Mouse (Mus musculus): ENCODE data around the gene Scarf1. TPM values are rescaled to one million over a fixed set of nuclear protein-coding genes. Genes with fewer than 3 reads are reported as not detected.
A peak's percentile ranks its signal among the peaks of the same experiment; 100 is the strongest.

Scarf1 gene
- polyA plus RNA-seq, 1 experiment from 2014 or later = 4.5 TPM

DNA sequence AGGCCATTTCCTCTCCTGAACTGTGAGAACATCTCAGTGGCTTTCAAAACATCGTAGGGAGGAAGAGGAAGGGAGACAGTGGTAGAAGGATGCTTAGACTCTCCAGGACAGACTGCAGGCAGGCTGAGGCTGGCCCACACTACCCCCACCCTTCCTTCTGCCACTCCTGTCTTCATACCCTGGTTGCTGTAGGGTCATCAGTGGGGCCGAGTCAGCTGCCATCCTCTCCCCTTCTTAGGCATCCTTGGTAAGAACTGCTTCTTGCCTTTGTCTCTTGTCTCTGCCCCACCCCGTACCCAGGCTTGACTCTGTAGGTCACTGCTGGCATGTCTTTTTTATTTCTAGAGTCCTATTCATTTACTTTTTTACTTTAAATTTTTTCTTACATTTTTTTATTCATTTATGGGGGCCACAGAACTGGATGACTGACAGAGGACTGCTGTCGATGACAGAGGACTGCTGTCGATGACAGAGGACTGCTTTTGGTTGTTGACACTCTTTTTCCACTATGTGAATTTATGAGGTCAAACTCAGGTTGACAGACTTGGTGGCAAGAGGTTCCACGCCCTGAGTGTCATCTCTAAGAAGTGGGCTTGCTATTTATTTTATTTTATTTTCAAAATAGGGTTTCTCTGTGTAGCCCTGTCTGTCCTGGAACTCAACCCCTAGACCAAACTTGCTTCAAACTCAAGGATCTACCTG, 20.1 kb downstream of the Scarf1 start:
- Histone ChIP-seq H3K9ac (peak overlapping the region; percentile 92), H3K4me2 (peak overlapping the region; percentile 98), H3K27ac (replicated peaks) (peak overlapping the region; percentile 99), H3K4me3 (peak overlapping the region; percentile 80), H3K9me3 (no peaks in the 10 kb centered on the region), H3K27me3 (no peaks in the 10 kb centered on the region), H3K36me3 (no peaks in the 10 kb centered on the region), H3K4me1 (replicated peaks) (peaks cover 61% of the 10 kb centered on the region)
- 80% methylated on average over 6 of the region's 6 CpGs for WGBS
- no peak for ATAC-seq (ENCODE audit: low FRiP score, low read depth)

DNA sequence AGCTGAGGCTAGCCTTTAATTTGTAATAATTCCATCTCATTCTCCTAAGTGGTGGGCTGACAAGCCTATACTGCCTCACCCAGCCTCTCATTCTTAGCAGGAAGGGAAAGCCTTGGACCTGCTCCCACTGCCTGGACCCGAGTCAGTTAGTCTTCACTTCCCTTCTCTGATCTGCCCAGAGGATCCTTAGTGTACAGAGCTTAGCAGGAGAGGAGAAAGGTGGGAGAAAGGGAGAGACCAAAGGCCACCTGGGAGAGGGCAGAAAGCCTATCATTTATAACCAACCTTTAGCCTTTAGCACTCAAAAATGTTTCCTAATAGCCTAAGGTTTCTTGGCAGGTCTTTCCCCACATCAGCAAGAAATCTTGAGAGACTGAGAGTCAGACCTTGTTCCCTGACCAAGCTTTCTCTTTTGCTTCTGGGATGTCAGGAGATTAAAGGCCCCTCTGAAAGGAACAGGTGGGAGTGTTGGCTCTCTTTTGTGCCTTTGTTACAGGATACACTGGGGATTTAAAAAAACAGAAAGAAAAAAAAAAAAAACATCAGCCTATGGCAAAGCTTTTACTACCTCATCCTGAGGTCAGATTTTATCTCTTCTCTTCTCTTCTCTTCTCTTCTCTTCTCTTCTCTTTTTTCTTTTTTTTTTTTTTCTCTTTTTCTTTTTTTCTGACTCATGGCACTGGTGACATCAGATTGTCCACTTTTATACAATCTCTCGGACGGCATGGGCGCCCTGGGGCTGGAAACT, 21.1 kb downstream of the Scarf1 start:
- H3K4me3 ChIP-seq = peak overlapping the region; percentile 11; the same call in 1 of the 2 replicates
- H3K4me1 ChIP-seq (replicated peaks) = peaks cover 65% of the 10 kb centered on the region
- H3K36me3 ChIP-seq = no peaks in the 10 kb centered on the region
- peak overlapping the region; percentile 17; the same call in 1 of the 2 replicates for H3K9ac ChIP-seq
- 46% methylated on average over 4 of the region's 4 CpGs for WGBS
- H3K9me3 ChIP-seq = no peaks in the 10 kb centered on the region
- peak overlapping the region; percentile 98 for H3K4me2 ChIP-seq
- peak overlapping the region; percentile 41; the same call in 1 of the 2 replicates for H3K27ac ChIP-seq (replicated peaks)
- no peaks in the 10 kb centered on the region for H3K27me3 ChIP-seq
- ATAC-seq (ENCODE audit: low FRiP score, low read depth) = no peak

DNA sequence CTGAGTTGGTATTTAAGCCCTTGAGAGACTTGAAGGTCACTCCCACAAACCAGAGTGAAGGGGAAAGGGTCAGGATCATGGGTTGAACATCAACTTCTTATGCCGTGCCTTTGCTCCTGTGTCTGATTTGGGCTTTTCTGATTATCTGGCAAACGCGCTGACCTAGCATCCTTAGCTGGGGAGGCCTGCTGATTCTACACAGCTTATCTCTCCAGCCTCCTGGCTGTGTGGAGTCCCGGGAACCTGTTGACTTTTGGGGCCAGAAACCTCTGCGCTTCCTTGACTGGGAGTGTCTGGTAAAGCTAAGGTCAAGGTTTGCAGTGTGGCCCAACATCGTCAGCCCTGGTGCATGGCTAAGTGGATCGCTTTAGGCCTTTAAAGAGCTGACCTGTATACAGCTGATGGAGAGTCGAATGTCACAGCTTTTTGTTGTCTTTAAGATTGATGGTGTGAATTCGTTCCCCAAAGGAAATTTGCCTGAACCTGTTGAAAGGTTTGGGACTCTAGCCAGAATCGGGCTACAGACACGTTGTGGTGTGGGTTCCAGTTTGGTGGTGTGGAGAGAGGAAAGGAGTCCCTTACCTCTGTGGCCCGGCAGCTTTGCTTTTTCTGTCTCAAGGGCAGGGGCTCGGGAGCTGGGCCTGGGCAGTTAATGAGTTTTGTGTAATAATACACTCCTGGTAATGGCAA, 21.9 kb downstream of the Scarf1 start:
- no peaks in the 10 kb centered on the region for H3K27me3 ChIP-seq
- H3K27ac ChIP-seq (replicated peaks) = 0 out of 2 replicates have a peak overlapping the region, but pooled peaks have one; percentile 38
- no peak for ATAC-seq (ENCODE audit: low FRiP score, low read depth)
- 0 out of 2 replicates have a peak overlapping the region, but pooled peaks have one; percentile 11 for H3K4me3 ChIP-seq
- H3K4me2 ChIP-seq = peak overlapping the region; percentile 98
- H3K4me1 ChIP-seq (replicated peaks) = peaks cover 65% of the 10 kb centered on the region
- H3K36me3 ChIP-seq = no peaks in the 10 kb centered on the region
- 46% methylated on average over 13 of the region's 13 CpGs for WGBS
- H3K9me3 ChIP-seq = no peaks in the 10 kb centered on the region
- H3K9ac ChIP-seq = peak overlapping the region; percentile 13; the same call in 1 of the 2 replicates

DNA sequence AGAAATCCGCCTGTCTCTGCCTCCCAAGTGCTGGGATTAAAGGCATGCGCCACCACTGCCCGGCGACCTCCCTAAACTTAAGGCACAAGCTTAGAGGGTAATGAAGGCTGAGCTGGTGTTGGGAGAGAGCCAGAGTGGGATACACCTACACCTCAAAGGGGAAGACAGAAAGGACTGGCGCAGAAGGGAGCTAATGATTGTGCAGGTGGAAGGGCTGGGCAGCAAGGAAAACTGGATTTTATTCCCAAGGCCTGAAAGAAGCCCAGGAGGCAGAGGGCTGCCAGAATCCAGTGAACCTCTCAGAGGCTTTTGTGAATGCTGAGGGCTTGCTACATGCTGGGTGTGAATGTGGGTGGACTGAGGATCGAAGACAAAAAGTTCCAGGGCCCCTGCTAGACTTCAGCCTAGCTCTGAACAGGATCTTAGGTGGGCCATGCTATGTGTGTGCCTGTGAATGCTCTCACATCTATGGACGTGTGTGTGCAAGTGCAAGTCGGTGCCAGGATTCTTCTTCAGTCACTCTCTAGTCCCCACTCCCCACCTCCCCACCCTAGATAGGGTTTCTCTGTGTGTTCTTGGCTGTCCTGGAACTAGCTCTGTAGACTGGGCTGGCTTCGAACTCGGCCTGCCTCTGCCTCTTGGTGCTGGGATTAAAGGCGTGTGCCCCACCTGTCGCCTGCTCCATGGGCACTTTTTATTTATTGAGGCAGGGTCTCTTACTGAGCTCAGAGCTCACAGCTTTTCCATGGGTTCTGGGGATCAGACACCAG, 23.1 kb downstream of the Scarf1 start:
- Histone ChIP-seq H3K4me2 (no peak overlapping the region), H3K4me1 (replicated peaks) (peaks cover 74% of the 10 kb centered on the region), H3K9me3 (no peaks in the 10 kb centered on the region), H3K4me3 (no peak overlapping the region), H3K36me3 (no peaks in the 10 kb centered on the region), H3K27ac (replicated peaks) (no peak overlapping the region), H3K27me3 (no peaks in the 10 kb centered on the region), H3K9ac (no peak overlapping the region; the same call in 1 of the 2 replicates)
- ATAC-seq (ENCODE audit: low FRiP score, low read depth) = no peak
- WGBS = 89% methylated on average over 12 of the region's 12 CpGs

DNA sequence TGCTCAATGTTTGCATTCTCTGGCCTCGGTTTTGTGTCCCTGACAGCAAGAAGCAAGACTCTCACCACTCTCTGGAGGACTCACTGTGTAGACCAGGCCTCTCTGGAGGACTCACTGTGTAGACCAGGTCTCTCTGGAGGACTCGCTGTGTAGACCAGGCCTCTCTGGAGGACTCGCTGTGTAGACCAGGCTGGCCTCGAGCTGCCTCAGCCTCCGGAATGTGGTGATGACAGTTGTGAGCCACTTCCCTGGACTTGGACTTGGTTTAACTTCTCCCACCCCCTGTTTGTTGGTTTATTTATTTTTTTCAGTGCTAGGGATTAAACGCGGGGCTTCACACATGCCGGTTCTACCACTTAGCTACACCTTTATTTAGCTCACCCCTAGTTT, 23.7 kb downstream of the Scarf1 start:
- Histone ChIP-seq H3K4me1 (replicated peaks) (peaks cover 74% of the 10 kb centered on the region), H3K4me2 (no peak overlapping the region), H3K9me3 (no peaks in the 10 kb centered on the region), H3K27me3 (no peaks in the 10 kb centered on the region), H3K36me3 (no peaks in the 10 kb centered on the region), H3K9ac (no peak overlapping the region), H3K4me3 (no peak overlapping the region), H3K27ac (replicated peaks) (peak overlapping the region; percentile 54)
- no peak for ATAC-seq (ENCODE audit: low FRiP score, low read depth)
- WGBS = 90% methylated on average over 8 of the region's 8 CpGs

DNA sequence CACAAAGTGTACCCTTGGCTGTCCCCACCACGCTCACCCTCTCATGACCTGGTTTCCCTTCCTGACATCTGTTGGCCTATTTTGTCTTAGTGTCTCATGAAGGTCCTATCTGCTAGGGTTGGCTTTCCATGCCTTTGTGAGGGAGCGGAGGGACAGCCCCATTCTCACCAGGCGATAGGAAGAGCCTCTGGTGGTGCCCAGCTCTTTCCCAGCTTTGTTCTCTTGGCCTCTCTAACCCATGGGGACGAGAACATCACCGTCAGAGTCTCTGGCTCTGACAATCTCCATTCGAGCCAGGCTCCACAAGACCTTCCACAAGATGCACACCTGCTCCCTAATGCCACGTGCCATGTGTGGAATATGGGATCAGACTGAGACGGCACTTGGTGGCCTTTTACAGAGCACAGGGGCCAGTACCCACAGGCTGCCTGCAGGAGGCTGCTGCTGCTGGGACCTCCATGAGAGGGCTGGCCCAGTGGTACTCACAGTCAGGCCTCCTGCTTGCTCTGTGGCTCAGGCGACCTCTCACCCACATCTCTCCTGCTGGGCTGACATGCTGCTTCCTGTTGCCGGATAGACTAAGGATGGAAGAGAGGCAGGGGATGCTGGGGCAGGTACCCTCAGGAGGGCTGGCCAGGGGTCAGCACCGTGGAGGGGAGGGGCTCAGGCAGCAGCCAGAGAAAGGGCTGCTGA, 24.3 kb downstream of the Scarf1 start:
- Histone ChIP-seq H3K4me2 (no peak overlapping the region), H3K4me1 (replicated peaks) (peaks cover 74% of the 10 kb centered on the region), H3K9ac (0 out of 2 replicates have a peak overlapping the region, but pooled peaks have one; percentile 11)

DNA sequence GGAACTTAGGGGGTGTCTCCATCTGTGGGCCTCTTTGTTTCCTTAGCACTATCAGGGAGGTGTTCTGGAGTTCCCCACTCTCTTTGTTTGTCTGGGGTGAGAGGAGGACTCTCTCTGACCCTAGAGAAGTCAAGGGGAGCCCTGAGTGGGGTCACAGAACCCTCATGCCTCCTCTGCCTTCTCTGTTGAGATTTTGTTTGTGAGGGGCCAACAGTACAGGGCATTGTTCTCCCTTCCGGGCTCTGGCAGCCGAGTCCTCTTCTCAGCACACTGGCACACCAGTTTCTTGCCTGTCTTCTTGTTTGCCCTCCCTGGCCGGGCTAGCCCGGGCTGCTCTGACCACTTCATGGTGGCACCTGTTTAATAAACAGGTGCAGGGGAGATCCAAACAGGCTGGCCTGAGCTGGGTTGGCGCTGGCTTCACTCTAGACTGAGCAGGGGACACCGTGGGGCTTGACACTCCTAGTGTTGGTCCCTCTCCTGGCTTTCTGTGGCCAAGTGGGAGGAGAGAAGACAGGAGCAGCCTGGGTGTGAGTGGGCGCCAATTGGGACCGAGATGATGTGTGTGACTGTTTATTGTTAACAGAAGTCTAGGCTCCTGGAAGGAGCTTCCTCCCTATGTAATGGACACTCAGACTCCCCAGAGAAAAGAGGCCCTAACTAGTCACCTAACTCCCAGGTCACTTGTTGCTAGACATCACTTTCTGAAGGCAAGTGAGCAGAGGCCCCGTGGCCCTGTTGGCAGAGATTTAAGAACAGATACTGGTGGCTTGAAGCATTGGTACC, 25.0 kb downstream of the Scarf1 start:
- H3K4me1 ChIP-seq (replicated peaks) = peaks cover 67% of the 10 kb centered on the region
- H3K27me3 ChIP-seq = no peaks in the 10 kb centered on the region
- no peaks in the 10 kb centered on the region for H3K9me3 ChIP-seq
- ATAC-seq (ENCODE audit: low FRiP score, low read depth) = 0 out of 2 replicates have a peak, but pooled peaks have one; percentile 11
- H3K27ac ChIP-seq (replicated peaks) = peak overlapping the region; percentile 54
- 0 out of 2 replicates have a peak overlapping the region, but pooled peaks have one; percentile 11 for H3K9ac ChIP-seq
- H3K36me3 ChIP-seq = no peaks in the 10 kb centered on the region
- no peak overlapping the region for H3K4me2 ChIP-seq
- WGBS = 65% methylated on average over 9 of the region's 9 CpGs
- H3K4me3 ChIP-seq = no peak overlapping the region

More for the DNA sequence above, 24.3 kb downstream of the Scarf1 start:
- 0 out of 2 replicates have a peak, but pooled peaks have one; percentile 21 for ATAC-seq (ENCODE audit: low FRiP score, low read depth)
- no peaks in the 10 kb centered on the region for H3K27me3 ChIP-seq
- WGBS = 42% methylated on average over 11 of the region's 11 CpGs
- no peaks in the 10 kb centered on the region for H3K36me3 ChIP-seq
- no peak overlapping the region for H3K4me3 ChIP-seq
- H3K27ac ChIP-seq (replicated peaks) = peak overlapping the region; percentile 54
- no peaks in the 10 kb centered on the region for H3K9me3 ChIP-seq

DNA sequence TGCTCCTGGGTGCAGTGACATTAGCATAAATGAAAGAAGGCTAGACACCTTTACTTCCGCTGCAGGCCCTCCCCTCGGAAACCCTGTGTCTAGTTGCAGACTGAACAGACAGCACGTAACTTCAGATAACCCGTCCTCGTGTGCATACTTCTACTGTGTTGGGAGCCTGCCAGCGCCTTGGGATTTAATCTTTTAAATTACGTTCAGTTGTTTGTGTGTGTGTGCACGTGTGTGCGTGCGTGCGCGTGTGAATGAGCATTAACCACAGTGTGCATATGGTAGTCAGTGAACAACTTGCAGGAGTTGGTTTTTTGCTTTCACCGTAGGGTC, 25.6 kb downstream of the Scarf1 start:
- Histone ChIP-seq H3K9ac (no peak overlapping the region), H3K27ac (replicated peaks) (no peak overlapping the region; the same call in 1 of the 2 replicates), H3K4me3 (no peak overlapping the region), H3K4me2 (no peak overlapping the region), H3K9me3 (no peaks in the 10 kb centered on the region), H3K27me3 (no peaks in the 10 kb centered on the region), H3K4me1 (replicated peaks) (peaks cover 61% of the 10 kb centered on the region), H3K36me3 (no peaks in the 10 kb centered on the region)
- 87% methylated on average over 13 of the region's 13 CpGs for WGBS
- ATAC-seq (ENCODE audit: low FRiP score, low read depth) = no peak

DNA sequence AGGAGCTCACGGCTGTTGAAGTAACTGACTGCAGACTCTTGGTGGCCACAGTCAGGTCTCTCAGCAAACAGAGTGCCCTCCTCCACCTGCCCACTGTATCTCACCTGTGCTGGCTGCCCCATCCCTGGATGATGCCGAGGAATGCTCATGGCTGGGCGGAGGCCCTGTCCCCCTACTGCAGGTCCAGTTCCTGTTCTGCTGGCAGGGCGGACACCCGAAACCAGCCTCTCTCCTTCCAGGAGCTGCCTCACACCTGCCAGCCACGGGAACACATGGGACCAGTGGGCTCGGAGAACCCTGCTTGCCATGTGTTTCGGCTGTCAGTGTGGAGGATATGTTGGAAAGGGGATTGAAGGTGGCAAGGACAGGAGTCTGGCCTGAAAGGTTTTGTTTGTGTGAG, 26.9 kb downstream of the Scarf1 start:
- WGBS = 87% methylated on average over 8 of the region's 8 CpGs
- no peaks in the 10 kb centered on the region for H3K9me3 ChIP-seq
- peak overlapping the region; percentile 31 for H3K27ac ChIP-seq (replicated peaks)
- H3K27me3 ChIP-seq = no peaks in the 10 kb centered on the region
- no peak for ATAC-seq (ENCODE audit: low FRiP score, low read depth)
- no peak overlapping the region for H3K9ac ChIP-seq
- H3K4me2 ChIP-seq = no peak overlapping the region
- peaks cover 6% of the 10 kb centered on the region; the same call in 1 of the 2 replicates for H3K36me3 ChIP-seq
- peaks cover 48% of the 10 kb centered on the region for H3K4me1 ChIP-seq (replicated peaks)
- H3K4me3 ChIP-seq = no peak overlapping the region

DNA sequence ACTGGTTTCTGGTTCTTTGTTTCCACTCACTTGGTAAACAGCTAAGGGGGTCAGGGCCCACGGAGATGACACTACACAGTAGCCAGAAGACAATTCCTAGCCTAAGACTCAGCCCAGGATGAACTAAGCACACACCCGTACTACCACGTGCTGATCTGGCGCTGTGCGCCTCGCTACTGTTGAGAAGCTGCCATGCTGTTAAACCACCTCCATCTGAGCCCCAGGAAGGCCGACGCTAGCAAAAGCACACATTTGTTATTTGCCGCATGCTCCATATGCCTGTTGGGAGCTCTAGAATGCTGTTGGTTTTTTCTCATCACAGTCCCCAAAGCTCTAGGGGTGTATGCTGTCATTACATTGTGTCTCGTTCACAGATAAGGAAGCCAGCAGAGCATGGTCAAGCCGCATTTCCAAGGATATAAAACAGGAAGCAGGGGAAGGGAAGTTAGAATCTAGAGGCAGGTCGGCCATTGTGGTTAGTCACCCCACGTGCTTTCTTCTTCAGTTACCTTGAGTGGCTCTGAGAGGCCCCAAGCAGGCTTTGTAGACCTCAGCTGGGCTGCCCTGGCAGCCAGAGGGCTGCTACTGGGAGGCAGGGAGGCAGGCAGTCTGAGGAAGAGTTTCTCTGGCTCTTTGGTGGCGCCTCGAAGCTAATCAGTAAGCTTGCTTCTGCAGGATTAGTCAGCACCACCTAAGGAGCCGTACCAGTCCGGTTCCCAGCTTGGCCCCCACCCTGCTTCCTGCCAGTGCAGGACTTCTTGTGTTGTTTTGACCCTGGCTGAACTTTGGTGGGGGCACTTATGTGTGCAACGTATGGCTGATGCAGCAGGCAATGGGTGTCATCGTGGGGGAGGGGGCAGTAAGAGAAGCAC, 27.6 kb downstream of the Scarf1 start:
- Histone ChIP-seq H3K36me3 (peaks cover 11% of the 10 kb centered on the region; the same call in 1 of the 2 replicates), H3K4me1 (replicated peaks) (peaks cover 41% of the 10 kb centered on the region), H3K4me3 (no peak overlapping the region), H3K4me2 (no peak overlapping the region), H3K9me3 (no peaks in the 10 kb centered on the region), H3K27me3 (no peaks in the 10 kb centered on the region), H3K9ac (no peak overlapping the region), H3K27ac (replicated peaks) (peak overlapping the region; percentile 31)
- no peak for ATAC-seq (ENCODE audit: low FRiP score, low read depth)
- WGBS = 67% methylated on average over 19 of the region's 19 CpGs
